Mouse (Mus musculus) heart, postnatal 36 days (tissue): ENCODE data around the gene Mrgprf. TPM values are rescaled to one million over a fixed set of nuclear protein-coding genes. Genes with fewer than 3 reads are reported as not detected.

Source experiments
- DNase-seq, 2 experiments: peaks; one replicate each; pipeline ENCODE4 v3.0.0; 2021 to 2022
- intact Hi-C: fragments of 180-260 bp; cut with DNase I; formaldehyde crosslinking; loops from one replicate; pipeline ENCODE4 v1.15.1; 2025
- total RNA-seq, 2 experiments: library from RNA; stranded (reverse); gene quantifications; 2 replicates each; pipeline ENCODE4 v1.2.3; 2021

The Mrgprf gene
- total RNA-seq, 2 experiments from 2014 or later = 3.9 to 4.0 TPM

DNA sequence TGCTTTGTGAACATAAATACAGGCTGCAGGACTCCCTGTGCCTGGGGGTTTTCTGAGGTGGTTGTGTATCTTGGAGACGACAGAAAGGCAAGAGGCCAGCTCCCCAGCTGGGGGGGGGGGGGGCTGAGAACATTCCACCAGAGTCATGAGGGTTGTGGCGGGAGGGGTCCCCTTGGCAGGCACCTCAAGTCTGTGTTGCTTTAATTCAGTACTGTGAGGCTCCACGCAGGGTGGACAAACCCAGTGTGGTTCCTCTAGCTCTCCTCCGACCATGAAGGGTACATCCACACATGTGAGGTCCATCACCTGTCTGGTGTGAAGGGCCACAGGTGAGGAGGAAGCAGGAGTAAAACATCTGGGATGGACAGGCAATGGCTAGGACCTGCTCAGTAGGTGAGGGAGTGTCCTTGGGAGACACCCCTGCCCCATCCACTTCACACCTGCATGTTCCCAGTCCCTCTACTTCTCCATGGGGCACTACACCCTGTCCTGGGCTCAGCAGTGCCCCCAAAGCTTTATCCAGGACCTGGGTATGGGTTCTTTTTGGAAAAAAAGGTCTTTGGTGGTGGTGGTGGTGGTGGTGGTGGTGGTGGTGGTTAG, 33.9 kb downstream of the Mrgprf start:
- DNase-seq = no peak
- intact Hi-C loops = no loop called here

DNA sequence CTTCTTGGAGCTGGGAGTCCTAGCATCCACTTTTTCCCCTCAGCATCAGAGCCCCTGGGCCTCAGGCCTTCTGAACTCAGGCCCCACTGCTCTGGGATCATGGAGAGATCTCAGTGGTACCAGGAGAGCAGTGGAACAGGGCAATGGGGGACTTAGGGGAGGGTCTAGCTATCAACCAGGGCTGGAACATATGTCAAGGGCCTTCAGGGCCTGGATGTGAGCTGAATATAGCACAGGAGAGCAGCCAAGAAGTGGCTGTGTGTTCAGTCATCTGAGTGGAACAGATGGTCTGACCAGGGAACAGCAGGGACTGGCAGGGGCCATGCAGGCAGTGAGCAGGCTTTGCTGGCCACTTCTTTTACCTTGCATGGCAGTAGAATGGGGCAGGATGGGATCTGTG, 34.6 kb downstream of the Mrgprf start:
- intact Hi-C loops = no loop called here
- DNase-seq = peak in 1 of 2 experiments; percentile 14

DNA sequence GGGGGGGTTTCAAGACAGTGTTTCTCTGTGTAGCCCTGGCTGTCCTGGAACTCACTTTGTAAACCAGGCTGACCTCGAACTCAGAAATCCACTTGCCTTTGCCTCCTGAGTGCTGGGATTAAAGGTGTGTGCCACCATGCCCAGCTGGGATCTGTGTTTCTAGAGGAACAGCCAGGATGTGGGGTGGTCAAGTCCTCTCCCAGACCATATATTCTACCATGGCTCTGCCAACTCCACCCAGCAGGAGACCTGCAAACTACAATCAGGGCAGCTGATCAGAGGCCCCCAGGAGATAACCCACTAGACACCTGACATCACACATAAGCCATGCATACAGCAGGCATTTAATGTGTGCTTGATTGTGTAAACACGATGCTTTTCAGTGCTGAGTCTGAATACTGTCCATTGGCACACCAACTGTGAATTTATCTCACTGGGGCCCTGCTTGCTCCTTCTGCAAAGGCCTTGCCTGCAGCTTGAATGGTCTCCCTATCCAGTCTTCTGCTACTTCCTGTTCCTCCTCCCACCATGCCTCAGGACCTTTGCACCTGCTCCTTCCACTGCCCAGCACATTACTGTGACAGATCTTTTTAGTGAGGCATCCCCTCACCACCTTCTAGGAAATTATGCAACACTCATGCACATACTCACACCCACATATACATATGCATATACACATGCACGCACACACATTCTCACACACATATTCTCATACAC, 35.1 kb downstream of the Mrgprf start:
- no peak for DNase-seq
- intact Hi-C loops = no loop called here

DNA sequence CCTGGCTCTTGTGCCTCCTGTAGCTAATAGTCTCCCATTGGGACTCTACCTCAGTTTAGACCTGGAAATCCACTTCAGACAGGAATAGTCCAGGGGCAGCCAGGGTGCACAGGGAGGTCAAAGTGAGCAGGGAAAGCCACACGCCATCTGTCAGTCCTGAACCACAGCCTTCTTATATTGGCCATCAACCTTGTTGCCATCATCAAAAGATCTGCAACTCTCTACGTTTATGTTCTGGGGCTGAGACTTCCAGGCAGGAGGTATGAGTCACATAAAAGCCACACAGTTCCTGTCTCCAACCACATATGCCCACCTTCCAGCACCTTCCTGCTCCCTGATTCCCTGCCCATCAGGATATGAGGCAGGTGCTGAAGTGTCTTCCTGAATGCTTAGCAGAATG, 37.3 kb downstream of the Mrgprf start:
- intact Hi-C loops = no loop called here
- no peak for DNase-seq

DNA sequence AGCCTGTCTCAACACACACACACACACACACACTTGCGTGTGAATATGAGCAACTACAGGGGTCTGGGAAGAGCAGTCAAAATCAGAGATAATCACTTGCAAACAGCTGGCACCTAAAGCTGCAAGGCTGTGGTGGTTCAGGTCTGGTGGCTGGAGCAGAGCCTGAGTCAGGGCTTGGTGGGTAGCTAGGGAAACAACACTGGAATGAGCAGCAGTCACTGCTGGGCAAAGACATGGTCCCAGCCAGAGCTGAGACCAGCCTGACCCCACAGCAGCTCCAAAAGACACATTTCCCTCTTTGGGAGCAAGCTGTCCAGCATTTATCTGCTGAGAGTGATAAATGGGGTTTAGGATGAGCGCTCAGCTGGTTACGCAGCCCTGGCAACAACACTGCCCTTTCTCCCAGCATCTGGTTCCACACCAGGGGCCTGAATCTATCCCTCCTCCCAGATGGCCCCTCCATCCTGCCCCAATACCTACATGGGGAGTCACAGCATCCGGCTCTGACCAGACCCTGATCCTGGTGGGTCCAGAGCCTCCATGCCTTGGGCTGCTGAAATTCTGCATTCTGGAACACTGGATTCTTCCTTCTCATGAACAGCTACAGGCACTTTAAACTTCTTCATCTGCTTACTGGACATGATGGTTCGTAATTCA, 39.7 kb downstream of the Mrgprf start:
- no peak for DNase-seq
- intact Hi-C loops = no loop called here

Other genes starting within 250 kb of the Mrgprf start
- gene 1810010D01Rik, start 92.7 kb upstream of the Mrgprf start, total RNA-seq = not detected
- gene Tpcn2, start 16.8 kb upstream of the Mrgprf start, total RNA-seq = 1 to 10 TPM; 3.2 to 3.6 TPM
- not detected for gene Mrgprd, start 14.0 kb downstream of the Mrgprf start, total RNA-seq